Mouse (Mus musculus): ENCODE measurements around the gene Lyrm4. TPM values are rescaled to one million over a fixed set of nuclear protein-coding genes. Genes with fewer than 3 reads are reported as not detected.

The Lyrm4 gene
- 10 to 100 TPM; 10.6 to 12.2 TPM for total RNA-seq (2021)
- 5.1 and 8.3 TPM in 2 replicates for polyA plus RNA-seq (2012; rRNA removed)
- long read RNA-seq, transcript Lyrm4-201 (3 exons, 2,086 nt): major isoform, 13 of 43 reads
- long read RNA-seq, partial matches to known transcripts: 0 of 43 reads
- long read RNA-seq, other reads (novel, unspliced or antisense): 30 of 43 reads

GRCm38 (mm10) chr13:36117143-36118014 is at the start of gene Lyrm4, which contains the start of gene Fars2:
Gene Lyrm4 (minus strand): TSS chr13:36117526.
Gene Fars2 (plus strand): TSS chr13:36117412.
- Histone ChIP-seq H3K4me1 (ENCODE audit: control insufficient read depth, insufficient read depth, low read length) (no peaks in the 10 kb centered on the region; the same call in 1 of the 2 replicates), H3K27ac (peak within 1 kb of the TSS; percentile 98), H3K9ac (ENCODE audit: low read depth, low read length) (peak within 1 kb of the TSS; percentile 83), H3K79me2 (replicated peaks; ENCODE audit: control insufficient read depth, insufficient read depth, low read length) (peaks cover 2% of the 10 kb centered on the region; the same call in 1 of the 2 replicates), H3K4me3 (peak within 1 kb of the TSS; percentile 75), H3K36me3 (ENCODE audit: control insufficient read depth, insufficient read depth, low read length) (no peaks in the 10 kb centered on the region), H3K27me3 (ENCODE audit: control insufficient read depth, insufficient read depth, low read length) (no peaks in the 10 kb centered on the region)
- intact Hi-C loops (cut with DNase I): loop anchor here (2.0 to 5.0 kb wide), 2 partner anchors 100 to 377 kb away; no protein-coding TSS in a partner anchor
- peak; percentile 97 to 98 for DNase-seq
- TF ChIP-seq EP300 (IDR thresholded peaks at IDR 0.05; ENCODE audit: insufficient read depth, low read depth, low read length) (0 out of 2 replicates have a peak, but pooled peaks have one; percentile 28), POLR2A (IDR thresholded peaks at IDR 0.05; ENCODE audit: insufficient read depth, low read depth, low read length) (peak; percentile 53), CTCF (IDR thresholded peaks at IDR 0.05) (peak; percentile 38)
- WGBS: under 1% methylated on average over 74 of the region's 75 CpGs

- no peak overlapping the region for H3K27ac ChIP-seq
- no peak for TF ChIP-seq POLR2A (IDR thresholded peaks at IDR 0.05; ENCODE audit: insufficient read depth, low read depth, low read length)
- H3K36me3 ChIP-seq (ENCODE audit: control insufficient read depth, insufficient read depth, low read length): no peaks in the 10 kb centered on the region
- WGBS: 55% methylated on average over 1 of the region's 1 CpGs
- intact Hi-C loops (cut with DNase I): no loop called here
- H3K4me1 ChIP-seq (ENCODE audit: control insufficient read depth, insufficient read depth, low read length): no peaks in the 10 kb centered on the region
- H3K4me3 ChIP-seq: no peak overlapping the region
- no peaks in the 10 kb centered on the region for H3K27me3 ChIP-seq (ENCODE audit: control insufficient read depth, insufficient read depth, low read length)
- H3K79me2 ChIP-seq (replicated peaks; ENCODE audit: control insufficient read depth, insufficient read depth, low read length): peaks cover 3% of the 10 kb centered on the region; the same call in 1 of the 2 replicates
- DNase-seq: no peak
- no peak overlapping the region for H3K9ac ChIP-seq (ENCODE audit: low read depth, low read length)
These were observed 46.6 kb upstream of the Lyrm4 start for GRCm38 (mm10) chr13:36163898-36164297.

- no peak overlapping the region for H3K4me3 ChIP-seq
- intact Hi-C loops (cut with DNase I): no loop called here
- no peak overlapping the region for H3K27ac ChIP-seq
- WGBS: 84% methylated on average over 5 of the region's 5 CpGs
- no peak for DNase-seq
- H3K79me2 ChIP-seq (replicated peaks; ENCODE audit: control insufficient read depth, insufficient read depth, low read length): peaks cover 3% of the 10 kb centered on the region; the same call in 1 of the 2 replicates
- H3K36me3 ChIP-seq (ENCODE audit: control insufficient read depth, insufficient read depth, low read length): no peaks in the 10 kb centered on the region
- H3K27me3 ChIP-seq (ENCODE audit: control insufficient read depth, insufficient read depth, low read length): no peaks in the 10 kb centered on the region
- H3K9ac ChIP-seq (ENCODE audit: low read depth, low read length): no peak overlapping the region
- TF ChIP-seq POLR2A (IDR thresholded peaks at IDR 0.05; ENCODE audit: insufficient read depth, low read depth, low read length): no peak
- no peak for TF ChIP-seq EP300 (IDR thresholded peaks at IDR 0.05; ENCODE audit: insufficient read depth, low read depth, low read length)
- TF ChIP-seq CTCF (IDR thresholded peaks at IDR 0.05): no peak
- no peaks in the 10 kb centered on the region for H3K4me1 ChIP-seq (ENCODE audit: control insufficient read depth, insufficient read depth, low read length)
These were observed 46.1 kb upstream of the Lyrm4 start for GRCm38 (mm10) chr13:36163411-36163810.

DNA sequence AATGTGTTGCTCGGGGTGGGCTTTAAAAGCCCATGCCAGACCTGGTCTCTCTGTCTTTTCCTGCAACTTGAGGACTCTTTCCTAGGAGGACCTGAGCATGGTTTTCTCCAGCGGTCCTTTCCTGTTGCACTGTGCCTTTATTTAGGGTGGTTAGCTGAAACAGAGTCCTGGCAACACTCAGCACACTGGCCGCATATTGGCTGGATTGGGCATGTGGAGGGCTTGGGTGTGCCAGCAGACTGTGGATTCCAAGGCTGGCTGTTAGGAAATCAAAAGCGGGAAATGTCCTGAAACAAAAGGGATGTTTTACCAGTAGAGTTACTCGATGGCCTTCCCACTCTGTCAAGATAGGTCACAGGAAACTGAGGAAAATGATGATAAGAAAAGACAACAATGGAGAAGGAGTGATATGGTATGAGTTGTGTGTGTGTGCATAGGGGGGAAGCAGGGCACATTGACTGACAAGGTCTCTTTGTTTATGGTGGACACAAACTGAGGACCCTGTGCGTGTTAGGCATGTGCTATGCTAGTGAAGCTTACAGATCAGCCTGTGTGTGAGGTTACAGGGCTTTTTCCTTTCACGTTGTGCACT is 39.1 kb upstream of the Lyrm4 start:
- Histone ChIP-seq H3K27ac (no peak overlapping the region), H3K27me3 (ENCODE audit: control insufficient read depth, insufficient read depth, low read length) (no peaks in the 10 kb centered on the region), H3K79me2 (replicated peaks; ENCODE audit: control insufficient read depth, insufficient read depth, low read length) (0 out of 2 replicates have a peak, but pooled peaks cover 2% of the 10 kb centered on the region), H3K4me1 (ENCODE audit: control insufficient read depth, insufficient read depth, low read length) (no peaks in the 10 kb centered on the region), H3K36me3 (ENCODE audit: control insufficient read depth, insufficient read depth, low read length) (no peaks in the 10 kb centered on the region), H3K4me3 (no peak overlapping the region), H3K9ac (ENCODE audit: low read depth, low read length) (no peak overlapping the region)
- intact Hi-C loops (cut with DNase I): no loop called here
- DNase-seq: peak in 1 of 2 experiments; percentile 17
- TF ChIP-seq EP300 (IDR thresholded peaks at IDR 0.05; ENCODE audit: insufficient read depth, low read depth, low read length) (no peak), CTCF (IDR thresholded peaks at IDR 0.05) (no peak), POLR2A (IDR thresholded peaks at IDR 0.05; ENCODE audit: insufficient read depth, low read depth, low read length) (no peak)
- WGBS: 43% methylated on average over 7 of the region's 7 CpGs

DNA sequence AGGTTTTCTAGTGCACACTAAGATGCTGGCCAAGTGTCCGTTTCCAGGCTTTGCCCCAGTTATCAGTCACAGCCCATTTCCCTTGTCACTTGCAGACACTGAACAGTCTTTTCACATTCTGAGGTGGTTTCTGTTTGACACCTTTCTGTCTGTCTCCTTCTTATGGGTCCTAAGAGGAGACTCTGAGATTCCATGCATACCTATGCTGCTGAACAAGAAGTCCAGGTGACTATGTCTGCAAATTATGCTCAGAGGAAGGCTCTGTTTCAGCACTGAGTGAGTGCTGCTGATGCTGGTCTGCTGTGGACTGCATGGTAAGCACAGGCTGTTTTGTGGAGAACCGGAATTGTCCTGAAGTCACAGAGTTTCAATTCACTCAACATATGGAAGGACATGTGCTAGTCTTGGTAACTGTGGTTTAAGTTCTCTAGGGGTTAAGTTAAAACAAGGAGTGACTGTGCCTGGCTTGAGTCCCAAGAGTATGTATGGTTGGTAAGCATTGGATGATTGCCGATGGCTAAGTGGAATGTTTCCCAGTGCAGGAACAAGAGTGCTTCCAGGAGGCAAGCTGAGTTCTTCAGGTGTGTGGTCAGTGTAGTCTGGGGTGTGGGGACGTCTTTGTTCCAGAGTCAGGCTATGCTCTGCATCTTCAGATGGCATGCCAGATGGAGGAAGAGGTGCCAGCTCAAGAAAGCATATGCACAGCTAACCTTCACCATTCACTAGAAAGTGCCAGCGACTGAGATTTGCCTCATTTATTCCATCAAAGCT is 35.6 kb upstream of the Lyrm4 start:
- WGBS: 68% methylated on average over 5 of the region's 5 CpGs
- 0 out of 2 replicates have a peak, but pooled peaks cover 2% of the 10 kb centered on the region for H3K79me2 ChIP-seq (replicated peaks; ENCODE audit: control insufficient read depth, insufficient read depth, low read length)
- H3K36me3 ChIP-seq (ENCODE audit: control insufficient read depth, insufficient read depth, low read length): no peaks in the 10 kb centered on the region
- H3K27me3 ChIP-seq (ENCODE audit: control insufficient read depth, insufficient read depth, low read length): no peaks in the 10 kb centered on the region
- no peak overlapping the region for H3K27ac ChIP-seq
- no peak overlapping the region for H3K9ac ChIP-seq (ENCODE audit: low read depth, low read length)
- DNase-seq: no peak
- intact Hi-C loops (cut with DNase I): no loop called here
- no peak for TF ChIP-seq EP300 (IDR thresholded peaks at IDR 0.05; ENCODE audit: insufficient read depth, low read depth, low read length)
- H3K4me3 ChIP-seq: no peak overlapping the region
- peaks cover 2% of the 10 kb centered on the region; the same call in 1 of the 2 replicates for H3K4me1 ChIP-seq (ENCODE audit: control insufficient read depth, insufficient read depth, low read length)
